Mouse (Mus musculus) gastrocnemius, postnatal 4 days (tissue): Measurements from ENCODE around the gene Gm6583. TPM values are rescaled to one million over a fixed set of nuclear protein-coding genes. Genes with fewer than 3 reads are reported as not detected.

Source experiments
- DNase-seq, 2 experiments: peaks; one replicate each; pipeline ENCODE4 v3.0.0; 2021 to 2022; ENCODE audit warnings: low spot score in 2 of 2, mixed read lengths in 2 of 2
- long read RNA-seq, 2 experiments: library from polyadenylated mRNA; stranded (forward); transcript quantifications; one replicate each; pipeline ENCODE4 v2.0.0; 2021
- total RNA-seq, 2 experiments: library from RNA; stranded (reverse); gene quantifications; 2 replicates each; pipeline ENCODE4 v1.2.3; 2021

Gm6583 gene
- total RNA-seq: not detected
- long read RNA-seq, experiment 1: 0 reads
- long read RNA-seq, experiment 2: 0 reads

DNA sequence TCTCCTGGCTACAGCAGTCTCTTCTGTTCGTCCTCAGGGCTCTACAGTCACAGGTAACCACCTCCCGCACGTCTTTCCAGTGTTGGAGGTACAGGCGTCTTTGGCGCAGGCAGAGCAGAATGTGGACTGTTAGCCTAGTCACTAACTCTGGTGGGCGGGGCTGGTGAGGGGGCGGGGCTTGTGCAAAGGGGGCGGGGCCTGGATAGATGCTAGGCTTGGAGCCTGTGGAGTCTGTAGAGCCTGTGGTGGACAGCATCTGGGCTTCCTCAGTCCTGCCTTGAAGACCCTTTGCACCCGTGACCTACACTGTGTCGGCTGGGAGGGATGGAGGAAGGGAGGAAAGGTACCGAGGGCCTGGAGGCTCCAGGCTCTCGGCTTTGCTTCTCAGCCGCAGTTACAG lies at the start of gene Gm6583:
Gene Gm6583 (minus strand): TSS at position 124 of the 400 bp plus-strand sequence.
- DNase-seq: no peak

DNA sequence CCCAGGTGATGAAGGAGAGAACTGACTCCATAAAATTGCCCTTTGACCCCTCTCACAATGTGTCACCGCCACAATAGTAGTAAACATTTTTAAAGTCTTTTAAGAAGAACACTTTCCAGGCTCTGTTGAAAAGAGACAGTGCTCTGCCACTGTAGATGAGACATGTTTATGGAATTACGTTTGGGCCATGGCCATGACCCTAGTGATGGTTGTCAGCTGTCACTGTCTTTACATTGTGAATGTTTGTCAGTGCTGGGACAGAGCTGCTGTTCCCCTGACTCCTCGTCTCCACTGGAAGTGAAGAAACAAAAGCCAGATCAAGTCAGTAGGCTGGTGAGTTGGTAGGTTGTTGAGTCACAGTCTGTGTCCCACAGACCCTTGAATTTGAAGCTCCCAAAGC lies 46.6 kb upstream of the Gm6583 start:
- no peak for DNase-seq

DNA sequence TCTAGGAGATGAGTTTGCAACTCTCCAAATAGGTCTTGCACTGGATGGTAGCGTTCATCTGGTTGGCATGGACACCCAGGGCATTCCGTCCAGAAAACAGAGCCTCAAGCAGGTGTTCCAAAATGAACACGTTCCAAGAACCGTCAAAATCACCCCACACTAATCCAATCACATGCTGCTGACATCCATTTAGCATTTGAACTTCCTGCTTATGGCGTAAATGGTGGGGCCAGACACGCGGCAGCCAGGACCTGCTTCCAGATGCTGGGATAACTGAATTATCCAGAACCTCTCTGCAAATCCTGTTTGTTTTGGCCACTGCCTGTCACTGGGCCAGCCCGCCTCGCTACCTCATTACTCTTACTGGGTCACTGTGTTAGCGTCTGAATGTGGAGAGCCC lies 43.5 kb upstream of the Gm6583 start:
- no peak for DNase-seq

DNA sequence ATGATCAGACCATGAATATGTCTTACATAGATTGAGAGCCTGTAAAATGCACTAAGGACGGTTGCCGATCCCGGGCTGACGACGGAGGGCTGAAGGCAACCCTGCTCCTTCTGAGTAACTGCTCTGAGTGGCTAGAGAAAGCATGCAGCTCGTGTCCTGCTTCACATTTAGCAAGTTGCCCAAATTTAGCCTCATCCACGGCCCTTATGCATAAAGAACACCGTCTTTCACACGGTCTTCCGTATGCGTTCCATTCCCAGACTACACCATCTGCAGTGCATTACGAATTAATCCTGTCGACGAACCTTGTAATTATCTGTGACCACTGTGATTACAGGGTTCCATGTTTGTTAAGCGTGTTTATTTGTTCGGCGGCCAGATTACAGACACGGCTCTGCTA lies 40.2 kb upstream of the Gm6583 start:
- DNase-seq: no peak

DNA sequence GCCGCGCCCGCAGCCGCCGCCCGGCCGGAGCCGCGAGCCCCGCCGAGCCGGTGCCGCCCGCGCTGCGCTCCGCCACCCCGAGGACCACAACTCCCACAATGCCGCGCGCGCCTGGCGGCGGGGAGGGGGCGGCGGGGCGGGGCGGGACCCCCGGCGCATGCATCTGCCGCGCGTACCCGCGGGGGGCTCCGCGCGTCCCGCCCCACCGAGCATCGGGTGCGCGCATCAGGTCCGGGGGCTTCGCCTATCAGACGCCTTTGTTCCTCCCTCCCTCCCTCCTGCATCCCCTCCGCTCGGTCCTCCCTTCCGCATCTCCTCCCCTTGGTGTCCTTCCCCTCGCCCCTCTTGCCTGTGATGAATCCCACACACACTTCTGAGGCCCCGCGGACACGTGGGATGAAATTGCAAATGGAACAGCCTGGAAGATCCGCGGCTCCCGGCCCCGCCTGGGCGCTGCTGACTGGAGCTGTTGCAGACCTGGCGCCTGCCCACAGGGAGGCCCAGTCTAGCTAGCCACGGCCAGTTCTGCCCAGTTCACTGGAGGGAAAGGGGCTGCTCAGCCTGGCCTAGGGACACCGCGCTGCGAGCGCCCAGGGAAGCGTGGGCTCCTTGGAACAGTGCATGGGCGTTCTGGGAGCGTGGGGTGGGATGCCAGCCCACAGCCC lies 39.1 kb upstream of the Gm6583 start, which contains the start of gene Asphd2:
Gene Asphd2 (minus strand): TSS at position 88 of the 665 bp plus-strand sequence.
- peak in 1 of 2 experiments; percentile 59 for DNase-seq

DNA sequence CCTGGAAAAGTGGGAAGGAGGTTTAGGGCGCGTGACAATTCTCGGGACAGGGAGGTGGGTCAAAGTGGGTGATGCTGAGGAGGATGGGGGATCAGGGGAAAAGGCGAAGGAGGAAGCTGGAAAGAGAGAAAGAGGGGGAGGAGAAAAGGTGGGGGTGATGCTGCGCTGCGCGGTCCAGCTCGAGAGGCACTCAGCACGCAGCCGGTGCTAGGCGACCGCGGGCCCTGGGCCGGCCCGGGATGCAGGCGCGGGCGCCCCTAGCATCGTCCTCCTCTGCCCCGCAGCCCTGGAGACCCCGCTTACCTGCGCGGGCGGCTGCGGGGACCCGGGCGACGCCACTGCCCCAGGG lies 38.6 kb upstream of the Gm6583 start:
- DNase-seq: peak in 1 of 2 experiments; percentile 15

DNA sequence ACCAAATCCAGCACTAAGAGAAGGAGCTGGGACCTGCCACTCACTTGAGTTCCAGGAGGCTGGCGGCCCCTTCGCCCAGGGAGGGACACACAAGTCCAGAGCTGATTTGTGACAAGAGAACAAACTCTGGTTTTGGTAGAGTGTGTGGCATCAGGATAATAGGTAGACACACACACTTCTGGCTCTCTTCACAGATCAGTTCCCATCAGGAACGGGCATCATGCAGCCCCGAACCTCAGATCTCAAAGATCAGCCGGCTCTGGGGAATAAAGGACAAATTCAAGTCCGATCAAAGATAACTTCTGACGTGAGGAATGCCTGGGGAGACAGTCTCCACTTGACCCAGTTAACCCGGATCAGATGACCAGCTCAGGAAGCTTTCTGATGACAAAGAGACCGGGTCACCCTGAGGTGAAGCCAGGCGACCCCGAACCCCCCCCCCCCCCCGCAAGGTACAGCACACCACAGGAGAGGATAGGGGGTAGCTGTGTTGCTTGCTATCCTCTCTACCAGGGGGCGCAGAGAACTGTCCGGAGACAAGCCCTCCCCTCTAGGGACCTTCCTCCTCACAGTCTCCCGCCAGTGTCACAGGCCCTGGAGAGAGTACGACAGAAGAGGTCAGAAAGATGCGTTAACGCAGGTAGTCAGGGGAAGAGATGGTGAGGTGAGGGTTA lies 38.0 kb upstream of the Gm6583 start:
- DNase-seq: peak in 1 of 2 experiments; percentile 7

DNA sequence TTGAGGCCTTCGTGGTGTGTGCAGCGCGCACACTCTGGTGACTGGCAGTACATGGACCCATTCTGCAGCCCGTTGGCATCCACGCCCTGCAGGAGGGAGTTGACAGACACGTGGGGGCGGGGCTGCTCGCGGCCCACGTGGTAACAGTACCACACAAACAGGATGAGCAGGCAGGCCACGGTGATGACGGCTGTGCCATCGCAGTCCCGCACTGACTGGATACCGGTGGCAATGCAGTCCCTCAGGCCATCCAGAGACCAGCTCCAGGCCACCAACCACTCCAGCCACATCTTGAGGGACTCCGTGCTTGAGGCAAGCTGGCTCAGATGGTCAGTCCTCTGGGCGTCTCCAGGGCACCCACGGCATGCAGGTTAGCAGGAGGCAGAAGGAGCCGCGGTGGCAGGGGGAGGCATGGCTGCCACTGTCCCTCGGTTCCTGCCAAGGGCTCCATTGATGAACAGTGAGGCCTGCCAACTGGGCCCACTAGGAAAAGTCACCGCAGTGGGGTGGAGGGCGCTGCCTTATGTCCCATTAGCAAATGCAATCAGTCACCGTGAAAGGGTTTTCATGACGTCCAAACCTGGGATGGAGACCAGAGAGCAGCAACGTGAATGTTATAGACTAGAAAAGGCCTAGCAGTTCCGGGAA lies 36.0 kb upstream of the Gm6583 start:
- DNase-seq: peak in 1 of 2 experiments; percentile 8

DNA sequence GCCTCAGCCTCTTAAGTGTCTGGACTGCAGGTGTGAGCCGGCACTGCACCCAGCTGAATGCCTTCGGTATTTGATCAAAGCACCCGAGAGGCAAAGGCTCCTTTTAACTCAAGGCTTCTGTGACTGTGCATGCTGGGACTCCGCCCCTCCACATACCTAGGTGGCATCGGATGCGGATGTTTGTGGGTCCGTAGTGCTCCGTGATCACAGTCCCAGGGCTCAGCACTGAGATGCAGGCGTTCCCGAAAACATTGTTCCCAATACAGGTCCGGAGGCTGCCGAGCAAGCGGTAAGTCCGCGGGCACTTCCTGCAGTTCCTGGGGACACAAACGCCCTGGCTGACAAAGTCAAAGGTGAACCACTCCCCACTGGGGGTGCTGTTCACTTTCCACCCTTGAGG lies 35.2 kb upstream of the Gm6583 start:
- peak in 1 of 2 experiments; percentile 8 for DNase-seq

DNA sequence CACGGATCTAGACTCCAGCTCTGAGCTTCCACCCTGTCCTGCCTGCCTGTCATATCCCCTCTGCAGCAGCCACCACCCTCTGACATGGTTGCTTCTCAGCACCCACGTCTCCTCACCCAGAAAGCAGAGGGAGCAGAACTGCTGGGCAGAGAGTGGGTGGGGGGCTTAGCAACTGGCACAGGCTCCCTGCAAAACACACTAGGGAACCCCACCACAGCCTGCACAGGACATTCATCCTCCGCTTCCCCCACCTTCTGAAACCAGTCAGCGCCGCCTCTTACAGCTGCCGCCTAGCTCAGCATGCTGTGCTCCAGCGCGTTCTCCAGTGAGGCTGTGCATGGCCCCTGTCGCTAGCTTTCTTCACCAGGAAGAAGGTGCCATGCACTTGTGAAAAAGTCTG lies 33.5 kb upstream of the Gm6583 start:
- DNase-seq: no peak

DNA sequence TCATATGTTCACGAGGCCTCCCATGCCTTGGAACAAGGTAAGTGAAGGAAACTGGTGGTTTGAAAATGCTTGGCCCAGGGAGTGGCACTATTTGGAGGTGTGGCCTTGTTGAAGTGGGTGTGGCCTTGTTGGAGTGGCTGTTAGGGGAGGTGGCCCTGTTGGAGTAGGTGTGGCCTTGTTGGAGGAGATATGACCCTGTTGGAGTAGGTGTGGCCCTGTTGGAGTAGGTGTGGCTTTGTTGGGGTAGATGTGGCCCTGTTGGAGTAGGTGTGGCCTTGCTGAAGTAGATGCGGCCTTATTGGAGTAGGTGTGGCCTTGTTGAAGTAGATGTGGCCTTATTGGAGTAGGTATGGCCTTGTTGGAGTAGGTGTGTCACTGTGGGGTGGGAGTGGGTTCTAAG lies 30.1 kb upstream of the Gm6583 start:
- no peak for DNase-seq

DNA sequence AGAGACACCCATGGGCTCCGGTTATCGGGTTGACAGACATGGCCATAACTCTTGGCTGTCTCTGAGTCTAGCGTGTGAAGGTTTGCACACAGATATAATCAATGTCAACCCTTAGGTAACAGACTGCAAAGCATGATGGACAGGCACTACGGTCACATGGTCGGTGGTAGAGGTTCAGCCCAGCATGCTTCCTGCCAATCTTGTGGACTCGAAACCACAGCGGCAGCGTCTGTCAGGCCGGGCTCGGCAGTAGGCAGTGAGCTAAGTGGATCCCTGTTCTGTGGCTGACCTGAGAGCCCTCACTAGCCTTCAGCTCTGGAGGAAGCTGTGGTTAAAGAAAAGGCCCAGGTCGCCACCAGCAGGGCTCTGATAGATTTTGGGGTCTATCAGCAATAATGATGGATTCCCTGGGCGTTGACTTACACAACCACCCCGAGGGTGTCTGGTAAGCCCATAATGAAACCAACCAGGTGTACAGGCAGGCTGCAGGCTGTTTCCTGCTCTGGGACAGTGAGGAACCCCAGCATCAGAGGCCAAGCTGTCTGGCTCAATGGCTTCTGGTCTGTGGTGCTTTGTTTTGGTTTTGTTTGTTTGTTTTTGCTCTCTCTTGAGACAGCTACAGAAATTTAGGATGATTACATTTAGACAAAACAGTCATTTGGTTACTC lies 29.1 kb upstream of the Gm6583 start:
- no peak for DNase-seq

DNA sequence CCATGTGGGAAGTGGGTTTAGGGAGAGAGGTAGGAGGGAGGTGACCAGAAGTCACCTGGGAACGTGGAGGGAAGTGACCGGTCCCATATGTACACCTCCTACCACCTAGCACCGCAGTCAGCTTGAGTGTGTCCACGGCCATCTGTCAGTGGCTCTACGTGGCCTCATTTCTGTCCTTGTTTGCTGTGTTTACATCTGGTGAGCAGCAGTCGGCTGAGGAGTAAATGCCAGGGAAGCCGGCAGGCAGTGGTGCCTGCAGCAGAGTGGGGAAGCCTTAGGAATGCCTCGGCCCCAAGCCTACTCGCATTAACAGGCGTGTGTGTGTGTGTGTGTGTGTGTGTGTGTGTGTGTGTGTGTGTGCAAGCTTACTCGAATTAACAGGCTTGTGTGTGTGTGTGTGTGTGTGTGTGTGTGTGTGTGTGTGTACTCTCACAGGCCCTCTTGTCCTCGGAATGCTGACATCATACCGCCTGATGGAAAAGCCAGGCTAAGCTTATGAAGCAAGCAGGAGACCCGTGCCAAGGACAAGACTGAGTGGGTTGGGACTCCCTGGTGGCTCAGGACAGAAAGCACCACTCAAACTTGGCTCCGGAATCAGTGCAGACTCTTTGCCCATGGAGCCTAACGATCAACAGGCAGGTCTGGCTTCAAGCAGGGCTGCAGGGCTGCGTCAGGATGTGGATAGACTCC lies 27.0 kb upstream of the Gm6583 start:
- peak in 1 of 2 experiments; percentile 44 for DNase-seq

DNA sequence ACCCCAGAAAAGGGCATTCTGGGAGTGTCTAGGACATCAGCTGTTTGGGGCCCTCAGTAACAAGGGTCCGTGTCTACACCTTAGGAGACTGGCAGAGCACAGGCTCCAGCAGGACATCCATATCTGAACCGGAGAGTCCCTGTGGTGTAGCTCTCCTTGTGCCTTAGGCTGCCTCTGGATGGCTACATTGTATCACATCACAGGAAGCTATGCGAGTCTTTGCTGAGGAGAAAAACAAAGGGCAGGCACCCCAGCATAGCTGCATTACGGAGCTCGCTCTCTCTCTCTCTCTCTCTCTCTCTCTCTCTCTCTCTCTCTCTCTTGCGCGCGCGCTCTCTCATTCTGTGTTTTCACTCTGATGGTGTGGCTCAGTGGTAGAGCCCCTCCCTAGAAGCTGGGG lies 26.2 kb upstream of the Gm6583 start:
- DNase-seq: no peak

DNA sequence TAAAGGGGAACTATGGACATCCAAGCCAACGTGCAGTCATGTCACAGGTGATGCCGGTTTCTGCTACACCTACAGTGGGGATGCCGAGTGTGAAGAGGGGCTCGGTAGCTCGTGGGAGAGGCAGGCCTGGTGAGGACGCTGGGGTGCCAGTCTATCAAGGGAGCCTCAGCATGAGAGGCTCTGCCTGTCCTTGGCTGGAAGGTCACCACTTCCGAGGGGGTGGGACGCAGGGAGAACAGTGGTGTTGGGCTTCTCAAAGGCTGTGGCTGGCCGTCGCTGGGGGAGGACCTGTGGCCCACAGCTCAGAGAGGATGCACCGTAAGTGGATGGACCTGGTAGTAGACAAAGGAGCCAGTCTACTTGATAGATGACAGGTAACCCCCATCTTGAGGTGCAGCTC lies 25.3 kb upstream of the Gm6583 start:
- DNase-seq: no peak

DNA sequence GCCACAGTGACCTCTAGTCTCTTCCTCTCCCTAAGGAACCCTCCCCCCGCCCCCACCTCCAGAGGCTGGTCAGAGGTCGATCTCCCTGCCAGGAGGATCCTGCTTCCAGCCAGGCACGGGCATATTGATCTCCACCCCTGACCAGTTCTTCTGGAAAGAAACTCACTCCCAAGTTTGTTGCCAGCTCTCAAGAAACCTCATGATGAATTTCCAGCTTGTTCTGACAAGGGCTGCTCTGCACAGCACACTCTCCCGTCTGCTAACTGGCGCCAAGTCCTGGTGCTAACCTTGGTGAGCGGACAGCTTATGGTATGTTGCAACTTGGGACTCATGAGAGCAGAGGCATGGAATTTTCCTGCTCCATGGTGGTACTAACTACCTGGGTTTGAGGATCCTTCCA lies 22.9 kb upstream of the Gm6583 start:
- no peak for DNase-seq

DNA sequence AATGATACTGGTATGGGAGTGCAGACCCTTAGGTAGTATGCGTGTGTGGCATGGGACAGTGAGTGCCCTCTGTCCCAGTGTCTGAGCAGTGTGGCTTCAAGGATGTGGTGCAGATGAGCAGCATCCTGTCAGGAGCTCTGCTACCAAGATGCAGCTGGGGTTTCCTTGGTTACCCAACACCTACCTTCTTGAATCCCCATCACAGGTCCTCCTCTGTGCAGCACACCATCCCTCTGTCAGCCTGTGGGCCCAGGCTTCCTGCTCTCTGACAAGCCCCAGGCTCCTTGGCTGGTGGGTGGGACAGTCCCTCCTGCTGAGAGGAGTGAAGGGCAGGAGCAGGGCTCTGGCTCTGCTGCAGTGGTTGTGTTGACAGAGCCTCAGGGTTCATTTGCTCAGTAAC lies 21.5 kb upstream of the Gm6583 start:
- no peak for DNase-seq

DNA sequence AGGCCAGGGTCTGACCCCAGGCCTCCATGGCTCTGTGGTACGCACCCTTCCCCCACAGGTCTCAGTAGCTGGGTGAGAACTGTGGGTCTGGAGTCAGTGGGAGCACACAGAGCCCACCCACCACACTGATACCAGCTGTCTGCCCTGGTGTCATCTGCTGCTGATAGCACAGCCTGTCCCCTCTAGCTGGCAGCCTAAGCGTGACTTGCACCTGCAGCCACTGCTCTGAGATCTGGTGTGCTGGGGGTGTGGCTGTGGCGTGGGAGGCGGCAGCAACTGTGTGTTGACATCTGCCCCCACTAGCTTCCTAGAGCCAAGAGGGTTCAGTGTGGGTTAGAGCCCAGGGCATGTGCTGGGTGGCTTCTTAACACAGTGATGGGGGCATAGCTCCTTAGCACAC lies 20.3 kb upstream of the Gm6583 start:
- DNase-seq: no peak

DNA sequence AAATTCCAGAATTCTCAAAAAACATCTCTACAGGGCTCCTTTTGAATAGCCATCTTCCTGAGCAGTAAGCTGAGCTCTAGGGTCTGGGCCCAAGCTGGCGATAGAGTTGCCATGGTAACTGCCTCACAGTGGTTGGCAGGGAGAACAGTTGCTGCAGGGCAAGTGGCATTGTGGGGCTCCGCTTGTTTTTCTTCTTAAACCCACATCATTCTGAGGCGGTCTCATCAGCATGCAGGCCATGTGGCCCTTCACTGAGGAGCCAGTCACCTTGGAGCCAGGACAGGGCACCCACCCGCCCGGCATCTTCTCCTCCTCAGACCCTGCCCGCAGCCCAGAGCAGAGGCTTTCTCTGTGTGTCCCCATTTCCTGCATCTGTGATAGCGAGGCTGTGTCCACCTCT lies 16.1 kb upstream of the Gm6583 start:
- no peak for DNase-seq

DNA sequence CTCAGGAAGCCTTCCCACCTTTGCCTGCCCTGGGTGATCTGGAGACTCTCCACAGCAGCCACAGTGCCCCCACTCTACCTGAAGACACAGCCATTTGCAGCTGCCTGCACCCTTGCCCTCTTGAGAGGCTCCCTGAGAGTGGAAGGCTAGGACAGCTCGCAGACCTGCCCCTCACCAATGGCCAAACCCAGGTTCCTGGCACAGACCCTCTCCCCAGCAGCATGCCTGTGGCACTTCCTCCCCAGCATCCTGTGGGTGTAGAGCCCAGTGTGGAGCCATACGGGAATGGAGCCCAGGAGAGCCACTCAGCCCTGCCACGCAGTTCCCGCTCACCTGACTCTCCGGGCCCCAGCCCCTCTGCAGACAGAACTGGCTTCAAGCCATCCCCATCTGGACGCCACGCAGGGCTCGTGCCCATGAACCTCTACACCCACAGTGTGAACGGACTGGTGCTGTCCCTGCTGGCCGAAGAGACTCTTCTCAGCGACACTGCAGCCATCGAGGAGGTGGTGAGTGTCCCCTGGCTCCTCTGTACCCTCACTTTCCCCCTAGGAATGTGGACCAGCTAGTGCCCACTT lies 14.5 kb upstream of the Gm6583 start:
- DNase-seq: no peak

DNA sequence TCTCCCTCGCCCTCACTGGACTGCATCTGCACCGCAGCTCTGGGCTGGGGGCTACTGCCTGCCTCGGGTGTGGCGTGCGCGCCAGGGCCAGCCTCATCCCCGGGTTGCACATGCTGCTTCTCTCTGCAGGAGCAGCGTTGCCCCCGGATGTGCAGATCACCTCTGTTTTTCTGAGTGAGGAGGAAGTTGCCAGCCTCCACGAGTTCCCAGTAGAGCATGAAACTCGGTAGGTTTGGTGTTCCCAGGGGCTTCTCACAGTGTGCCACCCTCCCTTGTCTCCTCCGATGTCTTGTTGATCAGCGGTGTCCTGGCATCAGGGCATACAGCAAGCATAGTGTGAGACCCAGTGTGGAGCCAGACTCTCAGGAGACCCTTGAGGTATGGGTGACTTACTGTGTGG lies 13.5 kb upstream of the Gm6583 start:
- no peak for DNase-seq
